Mouse (Mus musculus) limb, embryonic 11.5 days (tissue): Measurements from ENCODE around the gene Kdsr. TPM values are rescaled to one million over a fixed set of nuclear protein-coding genes. Genes with fewer than 3 reads are reported as not detected.

Experiments
- ATAC-seq: fragments of 200-750 bp; cut with Nextera tagmentation; 2 replicates; pipeline ENCODE4 v1.8.0; 2017; ENCODE audit warnings: low read depth; ENCODE audit not compliant: insufficient number of reproducible peaks, low FRiP score, low TSS enrichment
- DNase-seq: peaks from one replicate; pipeline ENCODE4 v3.0.0-alpha.2; 2015; ENCODE audit warnings: low spot score
- H3K27ac ChIP-seq: fragments of 300-500 bp; sonication (generic); replicated peaks from 2 replicates; pipeline ENCODE4 v1.5.1; 2014; ENCODE audit warnings: low read depth, mild to moderate bottlenecking, low read length
- H3K27me3 ChIP-seq: fragments of 300-500 bp; sonication (generic); 2 replicates; pipeline ENCODE4 v1.6.1; 2014; ENCODE audit warnings: mild to moderate bottlenecking, low read length, mixed read lengths; ENCODE audit not compliant: control insufficient read depth, insufficient read depth
- H3K36me3 ChIP-seq: fragments of 300-500 bp; sonication (generic); 2 replicates; pipeline ENCODE4 v1.6.1; 2014; ENCODE audit warnings: mild to moderate bottlenecking, low read length, moderate library complexity, mixed read lengths; ENCODE audit not compliant: control insufficient read depth, insufficient read depth
- H3K4me1 ChIP-seq: fragments of 300-500 bp; sonication (generic); 2 replicates; pipeline ENCODE4 v1.6.1; 2014; ENCODE audit warnings: low read length, mixed read lengths; ENCODE audit not compliant: control insufficient read depth, insufficient read depth
- H3K4me2 ChIP-seq: fragments of 300-500 bp; sonication (generic); 2 replicates; pipeline ENCODE4 v1.6.1; 2014; ENCODE audit warnings: low read depth, mild to moderate bottlenecking, moderate library complexity; ENCODE audit not compliant: severe bottlenecking
- H3K4me3 ChIP-seq: fragments of 300-500 bp; sonication (generic); 2 replicates; pipeline ENCODE4 v1.5.1; 2014; ENCODE audit warnings: low read depth, low read length
- H3K9ac ChIP-seq: fragments of 300-500 bp; sonication (generic); 2 replicates; pipeline ENCODE4 v1.6.1; 2014; ENCODE audit warnings: mild to moderate bottlenecking, low read length
- H3K9me3 ChIP-seq: fragments of 300-500 bp; sonication (generic); 2 replicates; pipeline ENCODE4 v1.6.1; 2016; ENCODE audit warnings: low read length; ENCODE audit not compliant: control insufficient read depth
- WGBS: fragments of 180-500 bp; shearing (Covaris S2); extraction: QIAGEN DNeasy Blood & Tissue Kit; methylation state at CpG from one replicate; pipeline ENCODE4 v1.1.7; 2014; 5-methylcytosine and 5-hydroxymethylcytosine counted together
- polyA plus RNA-seq: library from polyadenylated mRNA; unstranded; fragments of >200 nt; fragmentation: Nextera tagmentation; extraction: Ambion mirVana; gene quantifications from 2 replicates; pipeline ENCODE4 v1.2.1, GENCODE M21; 2014

The Kdsr gene
- polyA plus RNA-seq, 1 experiment from 2014 or later = 11.2 TPM

DNA sequence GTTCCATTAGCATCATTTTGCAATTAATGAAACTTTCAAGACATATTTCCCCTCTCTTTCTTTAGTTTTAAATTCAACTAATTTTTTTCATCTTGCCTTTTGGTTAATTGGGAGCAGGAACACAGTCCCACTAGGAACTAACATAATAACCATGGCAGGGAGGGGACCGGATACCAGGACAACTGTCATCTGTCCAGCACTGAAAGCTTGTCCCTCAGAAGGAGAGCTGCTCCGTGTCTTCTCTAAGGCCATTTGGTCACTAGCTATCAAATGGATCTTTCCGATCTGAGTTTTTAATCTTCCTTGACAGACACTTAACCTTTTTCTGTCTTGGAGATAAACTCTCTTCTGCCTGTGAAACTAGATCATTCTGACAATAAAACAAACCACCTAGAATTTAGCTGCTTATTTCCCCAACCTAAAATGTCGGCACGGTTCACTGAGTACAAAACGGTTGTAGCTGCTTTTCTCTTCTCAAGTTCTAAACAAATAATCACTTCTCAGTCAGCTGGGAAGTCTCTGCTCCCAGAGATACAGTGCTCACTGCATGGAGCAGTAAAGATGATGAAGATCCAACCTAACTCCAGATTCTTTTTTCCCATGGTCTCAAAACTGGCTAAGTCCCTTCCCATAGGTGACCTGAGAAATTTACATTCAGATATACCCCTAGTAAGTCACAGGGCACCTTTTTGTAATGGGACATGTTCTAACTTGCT lies 79.6 kb downstream of the Kdsr start:
- Histone ChIP-seq H3K4me2 (no peak overlapping the region), H3K9me3 (no peaks in the 10 kb centered on the region), H3K4me3 (no peak overlapping the region), H3K4me1 (no peaks in the 10 kb centered on the region), H3K27ac (no peak overlapping the region), H3K9ac (no peak overlapping the region), H3K27me3 (no peaks in the 10 kb centered on the region), H3K36me3 (no peaks in the 10 kb centered on the region)
- no peak for DNase-seq
- 80% methylated on average over 6 of the region's 6 CpGs for WGBS
- no peak for ATAC-seq

- H3K9ac ChIP-seq = no peak overlapping the region
- no peak overlapping the region for H3K4me3 ChIP-seq
- ATAC-seq (no peak), DNase-seq (no peak)
- no peak overlapping the region for H3K27ac ChIP-seq
- H3K9me3 ChIP-seq = no peaks in the 10 kb centered on the region
- no peaks in the 10 kb centered on the region for H3K4me1 ChIP-seq
- 80% methylated on average over 5 of the region's 5 CpGs for WGBS
- H3K4me2 ChIP-seq = no peak overlapping the region
- H3K36me3 ChIP-seq = no peaks in the 10 kb centered on the region
- H3K27me3 ChIP-seq = no peaks in the 10 kb centered on the region
Measured at GRCm38 (mm10) chr1:106678060-106678478, 81.5 kb downstream of the Kdsr start.

Other genes with a start within 250 kb of the Kdsr start
- 10.1 and 10.2 TPM in 2 replicates for gene Bcl2, start 45.5 kb downstream of the Kdsr start, polyA plus RNA-seq
- gene Vps4b, start 37.0 kb upstream of the Kdsr start, polyA plus RNA-seq = 76.8 and 82.1 TPM in 2 replicates
- gene Serpinb5, start 101.4 kb upstream of the Kdsr start, polyA plus RNA-seq = not detected in 2 replicates
- gene Serpinb12, start 174.7 kb upstream of the Kdsr start, polyA plus RNA-seq = not detected in 2 replicates
- not detected in 2 replicates for gene Serpinb13, start 221.3 kb upstream of the Kdsr start, polyA plus RNA-seq